Mouse (Mus musculus) G1E-ER4 (cell line): ENCODE data around the gene Pdcd2. TPM values are rescaled to one million over a fixed set of nuclear protein-coding genes. Genes with fewer than 3 reads are reported as not detected.

Experiments
- GATA1 ChIP-seq: IDR thresholded peaks from one replicate; pipeline ENCODE4 v1.8.0; 2012; ENCODE audit warnings: low read length, inconsistent platforms
- polyA plus RNA-seq: library from polyadenylated mRNA; stranded (reverse); fragments of >175 nt; gene quantifications from 2 replicates; pipeline ENCODE4 v1.2.3, GENCODE M21; 2012

Gene Pdcd2
- 143 and 197 TPM in 2 replicates for polyA plus RNA-seq

DNA sequence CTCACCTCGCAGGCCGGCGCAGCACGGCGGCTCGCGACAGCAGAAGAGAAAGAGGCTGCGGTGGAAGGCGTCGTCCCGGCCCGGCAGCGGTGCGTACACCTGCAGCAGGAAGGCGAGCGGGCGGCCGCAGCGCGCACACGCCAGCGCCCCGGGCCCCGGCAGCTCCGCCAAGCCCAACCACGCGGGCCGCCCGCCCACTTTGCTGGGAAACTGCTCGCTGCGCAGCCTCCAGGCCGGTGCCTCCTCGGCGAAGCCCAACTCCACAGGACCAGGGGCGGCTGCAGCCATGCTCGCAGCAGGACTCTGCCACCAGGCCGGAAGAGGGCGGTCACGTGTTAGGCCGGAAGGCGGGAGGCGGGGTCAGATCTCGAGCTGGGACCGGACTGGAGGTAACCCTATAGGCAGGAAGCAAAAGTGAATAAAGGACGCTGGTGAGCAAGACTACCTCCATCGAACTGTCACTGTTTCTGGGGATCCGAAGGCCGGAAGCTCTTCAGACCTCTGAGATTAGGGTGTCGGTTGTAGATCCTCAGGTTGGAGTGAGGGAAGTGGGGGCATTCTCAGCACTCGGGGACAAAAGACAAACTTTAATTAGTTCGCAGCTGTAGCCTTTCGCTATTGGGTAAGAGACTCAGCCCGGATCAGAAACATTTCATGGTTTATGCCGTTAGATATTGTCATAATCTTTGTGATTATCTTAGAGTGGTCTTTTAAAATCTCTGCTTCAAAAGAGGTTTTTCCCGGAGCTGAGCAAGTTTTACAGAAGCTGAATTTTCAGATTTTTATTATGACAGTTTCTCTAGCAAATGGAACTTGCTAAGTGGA, at the start of gene Pdcd2:
TSS of gene Pdcd2 (minus strand) at position 316 of the 825 bp plus-strand sequence.
- no peak for TF ChIP-seq GATA1

- TF ChIP-seq GATA1 = no peak
Measured at GRCm38 (mm10) chr17:15575056-15575455, 48.0 kb upstream of the Pdcd2 start.

GRCm38 (mm10) chr17:15566908-15567307, 39.8 kb upstream of the Pdcd2 start:
- TF ChIP-seq GATA1 = no peak

DNA sequence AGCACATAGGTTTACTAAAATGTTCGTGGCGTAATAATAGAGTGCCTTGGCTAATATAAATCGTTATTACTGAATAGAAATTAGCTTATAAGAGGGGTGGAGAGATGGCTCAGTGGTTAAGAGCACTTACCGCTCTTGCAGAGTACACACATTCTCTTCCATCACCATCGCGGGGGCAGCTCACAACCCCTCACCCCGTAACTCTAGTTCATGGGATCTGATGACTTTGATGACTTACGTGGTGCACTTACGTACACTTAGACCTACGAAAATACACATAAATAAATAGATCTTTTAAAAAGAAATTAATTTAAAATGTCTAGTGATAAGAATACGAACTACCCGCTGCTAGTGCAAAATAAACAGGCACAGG, 37.8 kb upstream of the Pdcd2 start:
- no peak for TF ChIP-seq GATA1

GRCm38 (mm10) chr17:15564014-15564927, 37.2 kb upstream of the Pdcd2 start, which contains the start of gene Prdm9:
Gene Prdm9, minus strand, starts transcription at chr17:15564354.
- TF ChIP-seq GATA1 = no peak

DNA sequence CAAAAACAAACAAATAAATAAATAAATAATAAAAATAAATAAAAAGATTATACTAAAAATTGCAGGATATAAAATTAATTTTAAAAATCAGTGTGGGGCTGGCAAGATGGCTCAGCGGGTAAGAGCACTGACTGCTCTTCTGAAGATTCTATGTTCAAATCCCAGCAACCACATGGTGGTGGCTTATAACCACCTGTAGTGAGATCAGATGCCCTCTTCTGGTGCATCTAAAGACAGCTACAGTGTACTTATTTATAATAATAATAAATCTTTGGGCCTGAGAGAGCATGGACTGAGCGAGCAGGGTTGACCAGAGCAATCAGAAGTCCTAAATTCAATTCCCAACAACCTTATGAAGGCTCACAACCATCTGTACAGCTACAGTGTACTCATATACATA, 32.8 kb upstream of the Pdcd2 start:
- no peak for TF ChIP-seq GATA1

DNA sequence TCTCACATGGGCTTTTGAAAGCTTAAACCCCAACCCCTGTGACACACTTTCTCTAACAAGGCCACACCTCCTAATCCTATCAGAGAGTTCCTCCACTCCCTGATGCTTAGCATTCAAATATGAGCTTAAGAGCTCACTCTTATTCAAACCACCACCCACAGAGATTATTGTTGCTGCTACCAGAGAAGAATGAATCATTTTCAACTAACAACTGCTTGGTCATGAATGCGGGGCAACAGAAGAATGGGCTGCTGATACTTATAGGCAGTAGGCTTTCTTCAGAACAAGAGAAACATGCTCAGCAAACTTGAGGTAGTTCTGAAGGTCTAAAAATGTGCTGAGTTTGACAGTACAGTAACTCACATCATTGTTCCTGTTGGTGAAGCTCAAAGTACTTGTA, 22.6 kb upstream of the Pdcd2 start:
- TF ChIP-seq GATA1 = no peak

- no peak for TF ChIP-seq GATA1
Measured at GRCm38 (mm10) chr17:15546440-15546839, 19.3 kb upstream of the Pdcd2 start.

GRCm38 (mm10) chr17:15540309-15540708, 13.2 kb upstream of the Pdcd2 start:
- TF ChIP-seq GATA1 = no peak

DNA sequence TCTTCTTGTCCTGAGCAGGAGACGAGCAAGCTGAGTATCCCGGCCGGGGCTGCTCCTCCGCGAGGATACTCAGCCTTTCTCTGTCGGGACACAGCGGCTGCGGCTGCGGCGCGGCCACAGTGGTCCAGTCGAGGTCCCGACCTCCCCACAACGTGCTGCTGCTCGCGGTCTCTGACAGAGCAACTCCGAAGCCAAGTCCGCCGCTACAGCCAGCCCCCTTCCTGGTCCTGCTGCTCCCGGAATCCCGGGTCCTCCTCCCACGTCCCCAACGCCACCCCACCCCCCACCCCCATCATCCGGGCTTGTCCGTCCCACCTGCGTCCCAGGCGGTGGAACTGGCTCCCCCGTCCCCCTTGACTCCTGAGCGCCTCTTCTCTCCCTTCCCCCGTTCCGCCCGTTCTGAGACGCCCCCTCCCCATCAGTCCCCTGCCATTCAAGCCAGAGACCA, 9.4 kb upstream of the Pdcd2 start:
- no peak for TF ChIP-seq GATA1

GRCm38 (mm10) chr17:15535943-15536342, 8.8 kb upstream of the Pdcd2 start:
- TF ChIP-seq GATA1 = no peak

- TF ChIP-seq GATA1 = no peak
Measured at GRCm38 (mm10) chr17:15535162-15535800, 8.2 kb upstream of the Pdcd2 start.

DNA sequence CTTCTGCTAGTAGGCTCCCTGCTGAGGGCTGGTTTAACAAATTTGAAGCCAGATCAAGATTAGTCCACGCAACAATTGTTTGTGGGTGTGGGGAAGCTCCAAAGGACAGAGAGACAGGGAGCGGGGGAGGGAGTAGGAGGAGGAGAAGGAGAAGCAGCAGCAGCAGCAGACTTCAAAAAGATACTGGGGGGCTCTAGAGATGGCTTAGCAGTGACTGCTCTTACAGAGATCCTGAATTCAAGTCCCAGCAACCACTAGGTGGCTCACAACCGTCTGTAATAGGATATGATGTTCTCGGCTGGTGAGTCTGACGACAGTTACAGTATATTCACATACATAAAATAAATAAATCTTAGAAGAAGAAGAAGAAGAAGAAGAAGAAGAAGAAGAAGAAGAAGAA, 3.0 kb upstream of the Pdcd2 start:
- no peak for TF ChIP-seq GATA1

GRCm38 (mm10) chr17:15528887-15529286, 1.8 kb upstream of the Pdcd2 start:
- TF ChIP-seq GATA1 = no peak

- TF ChIP-seq GATA1 = no peak
Measured at GRCm38 (mm10) chr17:15527811-15528136, 673 bp upstream of the Pdcd2 start.

GRCm38 (mm10) chr17:15526304-15526703, 797 bp downstream of the Pdcd2 start:
- no peak for TF ChIP-seq GATA1
